Mouse (Mus musculus) ES-Bruce4 (cell line): Measurements from ENCODE around the gene Chpf2. TPM values are rescaled to one million over a fixed set of nuclear protein-coding genes. Genes with fewer than 3 reads are reported as not detected.

Experiments
- H3K27ac ChIP-seq: 2 replicates; pipeline ENCODE4 v1.5.1; 2012; ENCODE audit warnings: low read length, inconsistent platforms; ENCODE audit not compliant: insufficient read depth
- H3K27me3 ChIP-seq: 2 replicates; pipeline ENCODE4 v1.6.1; 2012; ENCODE audit warnings: mild to moderate bottlenecking, low read length, inconsistent platforms; ENCODE audit not compliant: control insufficient read depth, poor library complexity, insufficient read depth, severe bottlenecking
- H3K36me3 ChIP-seq: 2 replicates; pipeline ENCODE4 v1.6.1; 2012; ENCODE audit warnings: inconsistent platforms, mild to moderate bottlenecking, low read length, moderate library complexity; ENCODE audit not compliant: control insufficient read depth, poor library complexity, insufficient read depth, severe bottlenecking
- H3K4me1 ChIP-seq: one replicate; pipeline ENCODE4 v1.8.1; 2011; ENCODE audit warnings: low read length; ENCODE audit not compliant: control insufficient read depth, insufficient read depth
- H3K4me3 ChIP-seq: 2 replicates; pipeline ENCODE4 v1.5.1; 2011; ENCODE audit warnings: low read depth, mild to moderate bottlenecking, low read length
- H3K9ac ChIP-seq: 2 replicates; pipeline ENCODE4 v1.6.1; 2012; ENCODE audit warnings: low read depth, mild to moderate bottlenecking, inconsistent platforms; ENCODE audit not compliant: poor library complexity, severe bottlenecking
- H3K9me3 ChIP-seq: replicated peaks from 2 replicates; pipeline ENCODE4 v1.6.1; 2012; ENCODE audit warnings: mild to moderate bottlenecking, low read length, inconsistent platforms; ENCODE audit not compliant: control insufficient read depth, poor library complexity, insufficient read depth, severe bottlenecking
- CTCF ChIP-seq: IDR thresholded peaks from one replicate; pipeline ENCODE4 v1.8.1; 2011; ENCODE audit warnings: low read depth, low read length
- EP300 ChIP-seq: IDR thresholded peaks from 2 replicates; pipeline ENCODE4 v1.6.1; 2011; ENCODE audit warnings: low read depth, low read length; ENCODE audit not compliant: insufficient read depth
- POLR2A ChIP-seq: IDR thresholded peaks from one replicate; pipeline ENCODE4 v1.8.1; 2011; ENCODE audit warnings: low read length; ENCODE audit not compliant: insufficient read depth
- polyA plus RNA-seq: library from polyadenylated mRNA; stranded (reverse); fragments of >200 nt; gene quantifications from 2 replicates; pipeline ENCODE4 v1.2.4, GENCODE M21; 2011; ENCODE audit warnings: low read depth; ENCODE audit not compliant: missing spikeins, insufficient read depth, insufficient read length

The Chpf2 gene
- polyA plus RNA-seq, 1 experiment, result 8.3 TPM

- TF ChIP-seq CTCF (no peak), POLR2A (no peak), EP300 (no peak)
- H3K4me1 ChIP-seq, result no peaks in the 10 kb centered on the region
- H3K36me3 ChIP-seq, result no peaks in the 10 kb centered on the region
- H3K9ac ChIP-seq, result no peak overlapping the region
- no peak overlapping the region for H3K27ac ChIP-seq
- H3K4me3 ChIP-seq, result no peak overlapping the region
- no peaks in the 10 kb centered on the region for H3K9me3 ChIP-seq
- 0 out of 2 replicates have a peak, but pooled peaks cover 2% of the 10 kb centered on the region for H3K27me3 ChIP-seq
Measured at GRCm38 (mm10) chr5:24593928-24594327, 7.4 kb downstream of the Chpf2 start.

DNA sequence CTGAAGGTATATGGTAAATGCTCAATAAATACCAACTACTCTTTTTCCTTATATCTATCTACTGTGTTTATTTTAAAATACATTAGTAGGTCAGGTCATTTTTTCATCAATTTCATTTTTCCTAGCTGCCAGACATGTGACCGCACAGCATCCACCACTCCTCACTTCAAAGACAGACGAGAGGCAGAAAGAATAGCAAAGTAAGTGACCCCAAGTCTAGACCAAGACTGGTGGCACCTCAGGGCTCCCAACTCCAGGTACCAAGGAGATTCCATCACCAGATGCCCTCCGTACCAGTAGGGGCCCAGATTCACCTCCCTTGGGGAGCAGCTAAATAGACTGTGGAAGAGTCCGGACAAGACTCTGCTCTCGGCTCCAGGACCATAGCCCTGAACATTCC lies 7.8 kb downstream of the Chpf2 start:
- Histone ChIP-seq H3K27ac (no peak overlapping the region), H3K36me3 (no peaks in the 10 kb centered on the region), H3K27me3 (0 out of 2 replicates have a peak, but pooled peaks cover 2% of the 10 kb centered on the region), H3K9ac (no peak overlapping the region), H3K4me1 (no peaks in the 10 kb centered on the region), H3K9me3 (no peaks in the 10 kb centered on the region), H3K4me3 (no peak overlapping the region)
- no peak for TF ChIP-seq EP300
- no peak for TF ChIP-seq CTCF
- no peak for TF ChIP-seq POLR2A

GRCm38 (mm10) chr5:24595261-24595660 lies 8.7 kb downstream of the Chpf2 start:
- TF ChIP-seq CTCF (no peak), EP300 (no peak), POLR2A (no peak)
- Histone ChIP-seq H3K9ac (no peak overlapping the region), H3K27me3 (peaks cover 2% of the 10 kb centered on the region; the same call in 1 of the 2 replicates), H3K9me3 (no peaks in the 10 kb centered on the region), H3K27ac (no peak overlapping the region), H3K4me1 (no peaks in the 10 kb centered on the region), H3K36me3 (no peaks in the 10 kb centered on the region), H3K4me3 (no peak overlapping the region)

GRCm38 (mm10) chr5:24595786-24596380 lies 9.3 kb downstream of the Chpf2 start:
- H3K27ac ChIP-seq, result no peak overlapping the region
- no peaks in the 10 kb centered on the region for H3K4me1 ChIP-seq
- peaks cover 2% of the 10 kb centered on the region; the same call in 1 of the 2 replicates for H3K27me3 ChIP-seq
- no peaks in the 10 kb centered on the region for H3K9me3 ChIP-seq
- TF ChIP-seq CTCF, result no peak
- no peak for TF ChIP-seq POLR2A
- no peak for TF ChIP-seq EP300
- no peak overlapping the region for H3K4me3 ChIP-seq
- H3K36me3 ChIP-seq, result no peaks in the 10 kb centered on the region
- no peak overlapping the region for H3K9ac ChIP-seq

DNA sequence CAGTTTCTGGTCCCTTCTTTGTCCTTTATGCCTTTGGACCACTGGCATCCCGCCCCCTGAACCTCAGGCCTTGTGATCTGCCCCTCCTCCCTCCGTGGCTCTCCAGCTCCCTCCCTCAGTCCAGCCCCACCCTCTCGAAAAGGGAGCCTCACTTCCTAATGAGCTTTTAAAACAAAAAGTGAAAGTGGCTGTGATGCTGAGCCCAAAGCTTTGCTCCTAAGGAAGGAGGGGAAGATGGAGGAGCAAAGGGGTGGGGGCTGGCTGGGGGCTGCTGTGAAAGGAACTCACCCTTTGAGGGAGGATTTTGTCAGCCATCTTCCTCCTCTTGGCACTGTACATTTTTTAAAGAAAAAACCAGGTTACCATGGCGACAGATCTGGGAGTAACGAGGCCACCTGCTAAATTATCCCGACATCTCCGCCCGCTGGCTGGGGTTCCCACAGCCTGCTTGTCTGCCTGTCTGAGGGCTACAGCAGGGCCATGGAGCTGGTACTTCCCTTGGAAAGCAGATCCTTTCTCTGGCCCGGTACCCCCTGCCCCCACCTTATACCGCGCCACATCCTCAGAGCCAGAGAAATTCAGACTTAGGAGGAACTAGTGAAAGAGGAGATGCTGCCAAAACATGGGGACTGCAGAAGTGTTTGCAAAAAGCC lies 10.1 kb downstream of the Chpf2 start:
- Histone ChIP-seq H3K4me3 (no peak overlapping the region), H3K9ac (no peak overlapping the region), H3K27me3 (peaks cover 6% of the 10 kb centered on the region), H3K4me1 (no peaks in the 10 kb centered on the region), H3K9me3 (no peaks in the 10 kb centered on the region), H3K36me3 (no peaks in the 10 kb centered on the region), H3K27ac (no peak overlapping the region)
- TF ChIP-seq POLR2A (no peak), EP300 (no peak), CTCF (no peak)

DNA sequence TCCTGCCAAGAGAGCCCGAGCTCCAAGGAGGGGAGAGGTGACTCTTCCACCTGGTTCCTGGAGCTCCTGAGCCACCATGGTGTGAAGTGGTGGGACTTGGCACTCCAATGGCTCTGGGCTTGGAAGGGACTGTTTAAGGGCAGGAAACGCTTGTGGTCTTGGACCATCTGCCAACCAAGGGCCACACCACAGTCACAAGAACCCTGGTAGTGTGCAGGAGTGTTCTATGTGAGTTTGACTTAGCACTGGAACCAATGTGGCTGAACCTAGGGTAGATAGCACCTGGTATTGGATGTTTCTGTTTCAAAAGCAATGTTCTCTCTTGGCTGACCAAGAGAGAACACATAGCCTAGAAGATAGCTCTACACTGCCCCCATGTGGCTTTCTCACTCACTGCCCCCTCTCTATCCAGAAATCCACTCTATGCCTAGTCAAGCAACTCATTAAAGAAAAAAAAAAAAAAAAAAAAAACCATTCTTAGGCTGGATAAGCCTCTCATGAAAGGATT lies 10.7 kb downstream of the Chpf2 start:
- Histone ChIP-seq H3K9me3 (no peaks in the 10 kb centered on the region), H3K4me1 (no peaks in the 10 kb centered on the region), H3K27ac (no peak overlapping the region), H3K27me3 (peaks cover 12% of the 10 kb centered on the region), H3K36me3 (no peaks in the 10 kb centered on the region), H3K4me3 (no peak overlapping the region), H3K9ac (no peak overlapping the region)
- TF ChIP-seq POLR2A, result no peak
- TF ChIP-seq CTCF, result no peak
- TF ChIP-seq EP300, result no peak
